Mouse (Mus musculus) forebrain, embryonic 14.5 days (tissue): ENCODE data around the gene Dusp2. TPM values are rescaled to one million over a fixed set of nuclear protein-coding genes. Genes with fewer than 3 reads are reported as not detected.

Experiments used
- ATAC-seq: fragments of 200-750 bp; cut with Nextera tagmentation; 2 replicates; pipeline ENCODE4 v1.8.0; 2017; ENCODE audit warnings: mild to moderate bottlenecking, moderate library complexity
- DNase-seq: peaks from one replicate; pipeline ENCODE4 v3.0.0-alpha.2; 2015; ENCODE audit warnings: low spot score
- H3K27ac ChIP-seq: fragments of 300-500 bp; sonication (generic); 2 replicates; pipeline ENCODE4 v1.5.1; 2014; ENCODE audit warnings: low read depth, mild to moderate bottlenecking, control low read depth, low read length, moderate library complexity
- H3K27me3 ChIP-seq: fragments of 300-500 bp; sonication (generic); replicated peaks from 2 replicates; pipeline ENCODE4 v1.6.1; 2014; ENCODE audit warnings: low read length, control low read depth, mixed read lengths; ENCODE audit not compliant: control insufficient read depth, insufficient read depth
- H3K36me3 ChIP-seq: fragments of 300-500 bp; sonication (generic); 2 replicates; pipeline ENCODE4 v1.6.1; 2014; ENCODE audit warnings: low read length, control low read depth; ENCODE audit not compliant: control insufficient read depth, insufficient read depth
- H3K4me1 ChIP-seq: fragments of 300-500 bp; sonication (generic); 2 replicates; pipeline ENCODE4 v1.6.1; 2014; ENCODE audit warnings: antibody characterized with exemption, low read length, control low read depth; ENCODE audit not compliant: control insufficient read depth, insufficient read depth
- H3K4me2 ChIP-seq: fragments of 300-500 bp; sonication (generic); 2 replicates; pipeline ENCODE4 v1.6.1; 2014; ENCODE audit warnings: mild to moderate bottlenecking, control low read depth, low read length
- H3K4me3 ChIP-seq: fragments of 300-500 bp; sonication (generic); 2 replicates; pipeline ENCODE4 v1.5.1; 2014; ENCODE audit warnings: low read depth, low read length, control low read depth
- H3K9ac ChIP-seq: fragments of 300-500 bp; sonication (generic); 2 replicates; pipeline ENCODE4 v1.6.1; 2014; ENCODE audit warnings: mild to moderate bottlenecking, low read length, control low read depth, moderate library complexity
- H3K9me3 ChIP-seq: fragments of 300-500 bp; sonication (generic); replicated peaks from 2 replicates; pipeline ENCODE4 v1.6.1; 2016; ENCODE audit warnings: low read length, control low read depth, mixed read lengths; ENCODE audit not compliant: control insufficient read depth
- WGBS: fragments of 180-500 bp; shearing (Covaris S2); extraction: QIAGEN DNeasy Blood & Tissue Kit; methylation state at CpG from one replicate; pipeline ENCODE4 v1.1.7; 2014; 5-methylcytosine and 5-hydroxymethylcytosine counted together
- polyA plus RNA-seq: library from polyadenylated mRNA; unstranded; fragments of >200 nt; fragmentation: Nextera tagmentation; extraction: Ambion mirVana; gene quantifications from 2 replicates; pipeline ENCODE4 v1.2.1, GENCODE M21; 2014

Dusp2 gene
- polyA plus RNA-seq, 1 experiment from 2014 or later: 5.6 TPM

- Histone ChIP-seq H3K4me3 (no peak overlapping the region), H3K9ac (no peak overlapping the region), H3K27me3 (peaks cover 17% of the 10 kb centered on the region), H3K27ac (no peak overlapping the region), H3K36me3 (no peaks in the 10 kb centered on the region), H3K4me1 (no peaks in the 10 kb centered on the region), H3K9me3 (no peaks in the 10 kb centered on the region), H3K4me2 (no peak overlapping the region)
- 77% methylated on average over 5 of the region's 5 CpGs for WGBS
- no peak for DNase-seq
- no peak for ATAC-seq
Observed at GRCm38 (mm10) chr2:127333945-127334603, 1.9 kb upstream of the Dusp2 start.

- Histone ChIP-seq H3K36me3 (no peaks in the 10 kb centered on the region), H3K4me2 (no peak overlapping the region), H3K27ac (no peak overlapping the region), H3K9me3 (no peaks in the 10 kb centered on the region), H3K4me1 (no peaks in the 10 kb centered on the region), H3K4me3 (no peak overlapping the region), H3K9ac (no peak overlapping the region), H3K27me3 (peaks cover 17% of the 10 kb centered on the region)
- WGBS: 49% methylated on average over 11 of the region's 11 CpGs
- ATAC-seq (no peak), DNase-seq (no peak)
Observed at GRCm38 (mm10) chr2:127335078-127335541, 849 bp upstream of the Dusp2 start.

GRCm38 (mm10) chr2:127336497-127336832 lies 506 bp downstream of the Dusp2 start:
- Histone ChIP-seq H3K27me3 (peaks cover 17% of the 10 kb centered on the region), H3K4me1 (no peaks in the 10 kb centered on the region), H3K36me3 (no peaks in the 10 kb centered on the region), H3K9me3 (no peaks in the 10 kb centered on the region), H3K4me2 (peak overlapping the region; percentile 86), H3K9ac (peak overlapping the region; percentile 59), H3K4me3 (peak overlapping the region; percentile 44), H3K27ac (no peak overlapping the region)
- ATAC-seq: no peak
- no peak for DNase-seq
- 3% methylated on average over 29 of the region's 33 CpGs for WGBS

GRCm38 (mm10) chr2:127336885-127337284 lies 926 bp downstream of the Dusp2 start:
- H3K9ac ChIP-seq: peak overlapping the region; percentile 59
- 47% methylated on average over 5 of the region's 5 CpGs for WGBS
- ATAC-seq (no peak), DNase-seq (no peak)
- H3K27me3 ChIP-seq: peaks cover 17% of the 10 kb centered on the region
- H3K4me2 ChIP-seq: peak overlapping the region; percentile 86
- no peak overlapping the region for H3K27ac ChIP-seq
- no peaks in the 10 kb centered on the region for H3K9me3 ChIP-seq
- peak overlapping the region; percentile 44 for H3K4me3 ChIP-seq
- H3K4me1 ChIP-seq: no peaks in the 10 kb centered on the region
- no peaks in the 10 kb centered on the region for H3K36me3 ChIP-seq

GRCm38 (mm10) chr2:127337531-127337930 lies 1.6 kb downstream of the Dusp2 start:
- ATAC-seq (no peak), DNase-seq (no peak)
- Histone ChIP-seq H3K4me3 (no peak overlapping the region), H3K4me2 (no peak overlapping the region), H3K4me1 (no peaks in the 10 kb centered on the region), H3K27ac (no peak overlapping the region), H3K27me3 (peaks cover 17% of the 10 kb centered on the region), H3K36me3 (no peaks in the 10 kb centered on the region), H3K9ac (no peak overlapping the region), H3K9me3 (no peaks in the 10 kb centered on the region)
- 75% methylated on average over 11 of the region's 11 CpGs for WGBS

- no peaks in the 10 kb centered on the region for H3K9me3 ChIP-seq
- H3K4me3 ChIP-seq: no peak overlapping the region
- no peak overlapping the region for H3K4me2 ChIP-seq
- H3K4me1 ChIP-seq: no peaks in the 10 kb centered on the region
- H3K9ac ChIP-seq: no peak overlapping the region
- H3K27me3 ChIP-seq: peaks cover 17% of the 10 kb centered on the region
- WGBS: 77% methylated on average over 7 of the region's 7 CpGs
- H3K27ac ChIP-seq: no peak overlapping the region
- no peaks in the 10 kb centered on the region for H3K36me3 ChIP-seq
- DNase-seq: no peak
- ATAC-seq: no peak
Observed at GRCm38 (mm10) chr2:127338012-127338411, 2.1 kb downstream of the Dusp2 start.

- no peaks in the 10 kb centered on the region for H3K36me3 ChIP-seq
- H3K9me3 ChIP-seq: no peaks in the 10 kb centered on the region
- H3K27me3 ChIP-seq: peaks cover 17% of the 10 kb centered on the region
- H3K9ac ChIP-seq: no peak within 1 kb of the TSS
- no peak within 1 kb of the TSS for H3K4me2 ChIP-seq
- no peak within 1 kb of the TSS for H3K27ac ChIP-seq
- DNase-seq (no peak), ATAC-seq (no peak)
- H3K4me3 ChIP-seq: no peak within 1 kb of the TSS
- WGBS: 78% methylated on average over 4 of the region's 4 CpGs
- H3K4me1 ChIP-seq: no peaks in the 10 kb centered on the region
Observed at GRCm38 (mm10) chr2:127338416-127338815, 2.5 kb downstream of the Dusp2 start, which contains the start of gene Astl. Gene Astl (plus strand): TSS chr2:127338639.

GRCm38 (mm10) chr2:127338833-127339232 lies 2.9 kb downstream of the Dusp2 start:
- H3K9me3 ChIP-seq: no peaks in the 10 kb centered on the region
- 71% methylated on average over 4 of the region's 4 CpGs for WGBS
- peaks cover 17% of the 10 kb centered on the region for H3K27me3 ChIP-seq
- no peak overlapping the region for H3K9ac ChIP-seq
- no peaks in the 10 kb centered on the region for H3K4me1 ChIP-seq
- no peak overlapping the region for H3K4me3 ChIP-seq
- no peak overlapping the region for H3K27ac ChIP-seq
- H3K36me3 ChIP-seq: no peaks in the 10 kb centered on the region
- H3K4me2 ChIP-seq: no peak overlapping the region
- no peak for ATAC-seq
- DNase-seq: no peak

GRCm38 (mm10) chr2:127339262-127339661 lies 3.3 kb downstream of the Dusp2 start:
- Histone ChIP-seq H3K27ac (no peak overlapping the region), H3K9ac (no peak overlapping the region), H3K27me3 (peaks cover 17% of the 10 kb centered on the region), H3K4me2 (no peak overlapping the region), H3K4me3 (no peak overlapping the region), H3K4me1 (no peaks in the 10 kb centered on the region), H3K36me3 (no peaks in the 10 kb centered on the region), H3K9me3 (no peaks in the 10 kb centered on the region)
- DNase-seq: no peak
- 86% methylated on average over 6 of the region's 6 CpGs for WGBS
- ATAC-seq: no peak
